Mouse (Mus musculus): ENCODE measurements around the gene Cacnb3.
A peak's percentile ranks its signal among the peaks of the same experiment; 100 is the strongest.

Cacnb3 gene

GRCm38 (mm10) chr15:98675634-98676250, 45.1 kb downstream of the Cacnb3 start:
- no peak for DNase-seq (ENCODE audit: low spot score in 2 of 2)

DNA sequence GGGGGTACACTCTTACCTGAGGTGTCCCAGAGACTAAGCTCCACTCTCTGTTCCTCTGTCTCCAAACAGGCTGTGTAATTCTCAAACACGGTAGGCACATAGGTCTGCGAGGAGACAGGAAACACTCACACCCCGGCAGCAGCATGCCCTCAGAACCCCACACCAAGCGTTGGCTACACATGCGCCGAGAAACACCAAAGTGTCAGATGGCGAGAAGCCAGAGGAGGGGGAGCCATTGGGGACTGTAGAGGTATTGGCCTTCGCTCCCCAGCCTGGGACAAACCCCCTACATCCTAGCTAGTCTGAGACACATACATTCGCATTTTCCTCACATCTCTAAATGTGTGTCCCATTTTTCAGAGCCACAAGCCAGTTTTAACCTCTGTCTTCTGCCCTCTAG, 45.8 kb downstream of the Cacnb3 start:
- no peak for DNase-seq (ENCODE audit: low spot score in 2 of 2)

DNA sequence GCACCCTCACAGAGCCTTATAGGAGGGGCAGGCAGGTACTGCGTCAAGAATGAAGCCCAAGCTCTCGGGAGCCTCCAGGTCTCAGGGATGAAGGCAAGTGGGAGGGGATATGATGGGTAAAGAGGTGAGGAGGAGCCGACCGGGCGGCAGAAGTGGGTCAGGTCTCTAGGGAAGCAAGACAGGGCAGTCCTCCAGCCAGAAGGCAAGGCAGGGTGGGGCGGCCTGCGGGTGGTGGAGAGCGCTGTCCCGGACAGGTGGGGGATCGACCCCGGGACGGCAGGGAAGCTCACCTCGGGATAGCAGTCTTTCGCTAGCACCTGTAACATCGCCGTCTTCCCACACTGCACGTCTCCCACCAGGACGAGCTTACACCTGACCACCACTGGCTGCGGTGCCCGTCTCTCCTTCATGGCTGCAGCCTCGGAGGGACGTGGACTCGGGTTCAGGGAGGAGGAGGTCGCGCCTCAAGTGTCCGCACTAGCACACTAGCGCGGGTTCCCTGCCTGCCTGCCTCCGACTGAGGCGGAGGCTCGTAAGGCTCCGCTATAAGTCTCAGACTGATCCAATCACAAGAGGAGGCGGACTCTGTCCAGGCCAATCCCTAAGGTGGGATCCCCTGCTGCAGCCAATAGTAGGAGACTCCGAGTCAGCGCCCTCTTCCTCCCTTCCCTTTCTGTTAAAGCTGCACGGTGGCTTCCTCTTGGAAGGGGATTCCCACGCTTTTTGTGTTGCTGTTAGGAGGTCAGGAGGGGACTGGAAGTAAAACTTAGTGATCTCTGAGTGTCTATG, 46.5 kb downstream of the Cacnb3 start, which contains the start of gene Rnd1:
Gene Rnd1 (minus strand): TSS at position 522 of the 789 bp plus-strand sequence.
- peak; percentile 68 for DNase-seq (ENCODE audit: low spot score in 2 of 2)

- no peak for DNase-seq (ENCODE audit: low spot score in 2 of 2)
These were observed 47.3 kb downstream of the Cacnb3 start for GRCm38 (mm10) chr15:98677977-98678376.

DNA sequence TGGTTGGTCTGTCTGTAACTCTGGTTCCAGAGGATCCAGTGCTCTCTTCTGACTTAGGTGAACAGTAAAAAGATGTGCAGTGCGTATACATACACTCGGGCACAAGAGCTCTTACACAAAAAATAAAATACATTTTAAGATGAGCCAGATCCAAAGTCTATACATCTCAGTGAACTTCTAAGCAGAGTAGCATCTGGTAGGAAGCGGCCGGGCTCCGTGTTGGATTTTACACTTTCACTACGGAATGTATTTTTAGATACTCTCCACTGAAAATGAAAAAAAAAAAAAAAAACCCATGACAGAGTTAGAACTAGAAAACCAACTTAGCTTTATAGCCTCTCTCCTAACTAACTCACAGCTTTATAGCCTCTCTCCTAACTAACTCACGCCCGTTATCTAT, 50.0 kb downstream of the Cacnb3 start:
- no peak for DNase-seq (ENCODE audit: low spot score in 2 of 2)

DNA sequence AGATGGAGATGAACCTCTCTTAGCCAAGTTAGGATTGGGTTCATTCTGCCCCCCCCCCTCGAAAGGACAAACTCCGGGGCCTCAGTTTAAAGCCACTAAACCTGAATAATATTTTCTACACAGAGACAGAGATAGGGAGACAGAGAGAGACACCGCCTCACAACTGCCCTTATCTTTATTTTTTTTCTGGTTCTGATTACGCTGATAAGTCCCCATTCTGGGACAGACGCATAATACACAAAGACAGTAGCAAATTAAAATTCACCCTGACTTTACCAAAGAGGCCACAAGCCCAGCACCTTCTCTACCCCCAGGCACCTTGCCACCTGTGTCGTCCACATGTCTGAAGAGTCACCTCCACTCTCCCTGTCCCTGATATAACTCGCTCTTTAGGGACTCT, 51.0 kb downstream of the Cacnb3 start:
- DNase-seq (ENCODE audit: low spot score in 2 of 2) = no peak

GRCm38 (mm10) chr15:98683177-98683576, 52.5 kb downstream of the Cacnb3 start:
- DNase-seq (ENCODE audit: low spot score in 2 of 2) = no peak

- no peak for DNase-seq (ENCODE audit: low spot score in 2 of 2)
These were observed 53.1 kb downstream of the Cacnb3 start for GRCm38 (mm10) chr15:98683746-98684145.

GRCm38 (mm10) chr15:98685926-98686325, 55.3 kb downstream of the Cacnb3 start:
- no peak for DNase-seq (ENCODE audit: low spot score in 2 of 2)

DNA sequence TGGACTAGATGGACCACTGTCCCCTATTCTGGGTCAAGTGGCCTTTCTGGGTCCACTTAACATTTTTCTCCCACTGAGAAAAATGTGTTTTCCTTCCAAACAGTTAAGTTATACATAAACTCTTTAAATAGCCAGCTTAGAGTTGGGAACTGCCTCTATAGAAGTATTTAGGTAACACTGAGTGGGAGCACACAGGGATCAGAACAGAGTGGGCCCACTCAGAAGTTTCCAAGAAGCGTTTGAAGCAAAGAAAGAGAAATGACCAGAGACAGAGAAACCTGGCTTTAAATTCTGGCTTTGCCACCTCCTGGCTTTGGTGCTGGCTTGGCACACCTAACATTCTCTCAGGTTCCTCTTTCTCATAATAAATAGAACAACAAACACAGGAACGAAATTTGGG, 59.0 kb downstream of the Cacnb3 start:
- DNase-seq (ENCODE audit: low spot score in 2 of 2) = no peak

DNA sequence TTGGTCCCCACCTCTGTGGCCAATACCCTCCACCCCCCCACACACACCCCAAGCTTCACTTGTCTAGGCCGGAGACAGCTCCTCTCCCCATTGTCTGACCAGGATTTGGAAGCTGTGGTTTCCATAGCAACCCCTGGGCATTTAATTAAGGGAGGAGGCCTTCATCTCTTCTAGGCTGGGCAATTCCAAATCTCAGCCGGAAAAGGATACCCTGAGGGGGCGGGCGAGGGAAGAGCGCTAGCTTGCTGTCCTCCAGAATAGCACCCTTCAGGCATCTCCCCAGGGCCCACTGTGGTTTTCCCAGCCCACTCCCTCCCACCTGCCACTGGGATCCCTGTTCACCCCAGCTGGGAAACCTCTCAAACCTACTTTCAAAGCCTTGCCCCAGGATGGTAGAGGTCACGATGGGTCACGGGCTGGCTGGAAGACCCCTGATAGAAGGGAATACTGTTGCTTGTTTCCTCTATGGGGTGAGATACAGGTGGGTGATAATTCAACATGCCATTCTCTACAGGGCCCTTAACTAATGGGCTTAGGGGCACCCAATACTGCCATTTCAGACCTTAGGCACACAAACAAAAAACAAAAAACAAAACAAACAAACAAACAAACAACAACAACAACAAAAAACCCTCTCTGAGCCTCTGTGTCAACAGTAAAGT, 61.0 kb downstream of the Cacnb3 start:
- DNase-seq (ENCODE audit: low spot score in 2 of 2) = no peak

DNA sequence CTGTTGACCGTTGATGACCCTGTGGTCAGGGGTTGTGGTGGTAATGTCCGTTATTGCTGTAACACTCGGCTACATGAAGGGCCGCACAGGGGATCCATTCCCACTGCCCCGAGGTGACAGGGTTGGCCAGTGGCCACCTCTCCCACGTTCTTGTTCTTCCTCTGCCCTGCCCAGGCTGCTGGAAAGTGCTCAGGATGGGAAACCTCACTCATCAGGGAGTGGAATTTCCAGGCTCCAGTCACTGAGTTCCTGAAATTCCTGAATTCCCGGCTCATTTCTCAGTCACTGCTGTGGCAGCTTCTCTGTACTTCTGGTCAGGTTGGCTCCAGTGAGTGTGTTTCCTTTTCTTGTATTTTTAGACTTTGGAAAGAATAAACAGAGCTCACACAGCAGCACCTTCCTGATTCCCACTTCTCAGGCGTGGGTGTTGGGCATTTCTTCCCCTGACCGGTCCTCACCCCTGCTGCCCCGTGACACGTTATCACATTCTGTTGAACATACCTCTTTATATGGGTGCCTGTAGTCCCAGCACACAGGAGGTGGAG, 61.6 kb downstream of the Cacnb3 start:
- no peak for DNase-seq (ENCODE audit: low spot score in 2 of 2)

Measured in urinary bladder, adult 18-20 months (tissue).